ENCODE assay signal across 8 mouse cellular contexts in the genomic region with DNA sequence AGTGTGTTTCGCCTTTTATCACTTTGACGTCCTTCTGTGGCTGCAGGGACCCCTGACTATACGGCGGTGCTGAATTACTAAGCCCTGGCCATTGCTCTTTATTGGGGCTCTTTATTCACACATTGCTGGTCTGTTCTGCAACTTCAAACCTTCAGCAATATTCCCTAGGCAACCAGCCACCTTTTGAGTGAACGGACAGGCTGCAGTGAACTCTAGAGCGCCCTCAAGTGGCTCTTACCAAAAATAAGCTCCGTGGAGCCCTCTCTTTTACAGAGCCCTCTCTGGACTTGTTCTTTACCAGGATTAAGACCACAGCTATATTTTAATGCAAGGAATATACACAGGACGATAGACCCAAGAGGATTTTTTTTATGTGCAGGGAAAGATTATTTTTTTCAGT.
DNase-seq lines count a peak whose midpoint lies in the region; ATAC-seq and TF ChIP-seq lines count a peak whose summit lies in the region.

No protein-coding gene starts in this region.

- no peak overlapping the region for H3K9ac ChIP-seq in kidney, postnatal 0 days (ENCODE audit: low read depth, low read length)

- H3K9me3 ChIP-seq in kidney, postnatal 0 days (replicated peaks; ENCODE audit: low read length): no peaks in the 10 kb centered on the region

- 26% methylated on average over 8 of the region's 8 CpGs for WGBS in kidney, postnatal 0 days

- H3K4me3 ChIP-seq in kidney, postnatal 0 days (replicated peaks; ENCODE audit: low read depth, low read length): no peak overlapping the region

- no peak for DNase-seq in frontal cortex, postnatal 25 days (ENCODE audit: low spot score in 2 of 2)
- peak; percentile 11 for DNase-seq in urinary bladder, postnatal 25 days (ENCODE audit: low spot score)
- no peak for DNase-seq in urinary bladder, postnatal 4 days (ENCODE audit: low spot score in 2 of 2)
- DNase-seq in kidney, postnatal 0 days (ENCODE audit: low spot score): peak; percentile 70
- peak; percentile 79 for DNase-seq in mesoderm, embryonic 11.5 days (ENCODE audit: low read depth, low spot score)
- no peak for DNase-seq in cerebellum, adult 8-10 months

- no peak overlapping the region for H3K4me2 ChIP-seq in kidney, postnatal 0 days (ENCODE audit: low read length)

- no peaks in the 10 kb centered on the region for H3K27me3 ChIP-seq in kidney, postnatal 0 days (ENCODE audit: insufficient read depth, low read length)

- no peak overlapping the region for H3K27ac ChIP-seq in kidney, postnatal 0 days

- TF ChIP-seq CTCF in kidney, postnatal 0 days (IDR thresholded peaks at IDR 0.05; ENCODE audit: low read depth): peak; percentile 66

- peak; percentile 86 for ATAC-seq in frontal cortex, adult (ENCODE audit: low TSS enrichment)
- ATAC-seq in kidney, postnatal 0 days (replicated peaks; ENCODE audit: low FRiP score, low read depth): no peak
- ATAC-seq in inflammation-experienced regulatory T-cells, adult 6 months: no peak

- H3K4me1 ChIP-seq in kidney, postnatal 0 days (replicated peaks; ENCODE audit: insufficient read depth, low read length): no peaks in the 10 kb centered on the region

- no peaks in the 10 kb centered on the region for H3K36me3 ChIP-seq in kidney, postnatal 0 days (ENCODE audit: insufficient read depth, low read length)

Comparison
In these comparisons a context has a peak if more than half of its experiments do, and no peak if none do; other contexts are left out.
1. DNase-seq: peak in urinary bladder, postnatal 25 days (single experiment), kidney, postnatal 0 days (single experiment) and mesoderm, embryonic 11.5 days (single experiment); none in frontal cortex, postnatal 25 days (0 of 2), urinary bladder, postnatal 4 days (0 of 2) and cerebellum, adult 8-10 months (single experiment).